Mouse (Mus musculus): ENCODE measurements around the gene Cdh16. TPM values are rescaled to one million over a fixed set of nuclear protein-coding genes. Genes with fewer than 3 reads are reported as not detected.

The Cdh16 gene
- polyA plus RNA-seq, 1 experiment from 2014 or later = 0.92 TPM

GRCm38 (mm10) chr8:104610185-104610766 lies 13.9 kb downstream of the Cdh16 start:
- H3K9me3 ChIP-seq = no peaks in the 10 kb centered on the region
- H3K27me3 ChIP-seq (replicated peaks) = no peaks in the 10 kb centered on the region
- H3K36me3 ChIP-seq = no peaks in the 10 kb centered on the region
- no peak overlapping the region for H3K9ac ChIP-seq
- no peak overlapping the region for H3K4me2 ChIP-seq
- no peak for ATAC-seq (ENCODE audit: insufficient read depth, low FRiP score, low read depth)
- 63% methylated on average over 12 of the region's 12 CpGs for WGBS
- no peak overlapping the region for H3K27ac ChIP-seq
- H3K4me1 ChIP-seq = peaks cover 20% of the 10 kb centered on the region; the same call in 1 of the 2 replicates
- H3K4me3 ChIP-seq (replicated peaks) = no peak overlapping the region

GRCm38 (mm10) chr8:104609222-104609621 lies 15.0 kb downstream of the Cdh16 start:
- Histone ChIP-seq H3K4me2 (no peak overlapping the region), H3K9me3 (no peaks in the 10 kb centered on the region), H3K4me1 (peaks cover 20% of the 10 kb centered on the region; the same call in 1 of the 2 replicates), H3K27me3 (replicated peaks) (no peaks in the 10 kb centered on the region), H3K36me3 (no peaks in the 10 kb centered on the region), H3K4me3 (replicated peaks) (no peak overlapping the region), H3K9ac (no peak overlapping the region), H3K27ac (no peak overlapping the region)
- 79% methylated on average over 8 of the region's 8 CpGs for WGBS
- ATAC-seq (ENCODE audit: insufficient read depth, low FRiP score, low read depth) = no peak

DNA sequence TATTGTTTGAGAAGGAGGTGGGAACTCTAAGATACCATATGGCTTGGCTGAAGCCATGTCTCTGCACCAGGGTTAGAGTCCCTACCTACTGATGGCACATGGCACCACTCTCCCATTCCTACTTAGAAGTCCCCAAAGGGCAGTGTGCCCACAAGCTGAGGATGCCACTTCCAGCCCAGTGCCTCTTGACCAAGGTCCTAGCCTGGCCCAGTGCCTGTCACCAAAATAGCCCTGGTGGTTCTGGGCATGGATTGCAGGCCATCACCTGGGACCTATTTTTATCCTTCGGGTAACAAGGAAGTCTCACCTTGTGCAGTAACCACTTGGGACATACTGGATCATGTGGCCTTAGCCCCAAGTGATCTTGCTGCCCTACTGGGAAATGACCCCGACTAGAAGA lies 16.3 kb downstream of the Cdh16 start:
- 86% methylated on average over 2 of the region's 2 CpGs for WGBS
- H3K4me1 ChIP-seq = peaks cover 20% of the 10 kb centered on the region; the same call in 1 of the 2 replicates
- H3K9ac ChIP-seq = no peak overlapping the region
- no peaks in the 10 kb centered on the region for H3K36me3 ChIP-seq
- H3K4me2 ChIP-seq = no peak overlapping the region
- no peak for ATAC-seq (ENCODE audit: insufficient read depth, low FRiP score, low read depth)
- no peaks in the 10 kb centered on the region for H3K27me3 ChIP-seq (replicated peaks)
- H3K27ac ChIP-seq = no peak overlapping the region
- no peaks in the 10 kb centered on the region for H3K9me3 ChIP-seq
- H3K4me3 ChIP-seq (replicated peaks) = no peak overlapping the region

DNA sequence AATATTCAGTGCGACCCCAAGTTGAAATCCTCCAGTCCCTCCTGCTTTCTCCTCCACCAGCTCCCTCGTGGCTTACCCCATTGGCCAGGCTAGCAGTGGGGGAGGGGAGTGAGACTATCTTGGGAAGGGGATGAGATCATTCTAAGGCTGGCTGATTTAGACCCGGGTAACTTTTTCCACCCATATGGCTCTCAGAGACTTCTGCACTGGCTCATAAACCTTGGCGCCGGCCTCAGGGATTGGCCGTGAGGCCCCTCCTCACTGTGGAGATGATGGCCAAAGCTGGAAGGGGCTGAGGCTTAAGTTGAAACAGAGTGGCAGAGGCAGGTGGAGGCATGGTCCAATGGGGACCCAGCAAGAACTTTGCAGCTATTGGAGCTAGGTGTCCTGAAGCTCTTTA lies 17.9 kb downstream of the Cdh16 start:
- Histone ChIP-seq H3K36me3 (no peaks in the 10 kb centered on the region), H3K4me1 (peaks cover 22% of the 10 kb centered on the region), H3K9ac (no peak overlapping the region), H3K27ac (no peak overlapping the region), H3K27me3 (replicated peaks) (no peaks in the 10 kb centered on the region), H3K4me3 (replicated peaks) (no peak overlapping the region), H3K9me3 (no peaks in the 10 kb centered on the region), H3K4me2 (no peak overlapping the region)
- 34% methylated on average over 6 of the region's 6 CpGs for WGBS
- no peak for ATAC-seq (ENCODE audit: insufficient read depth, low FRiP score, low read depth)

GRCm38 (mm10) chr8:104603245-104603593 lies 21.0 kb downstream of the Cdh16 start:
- Histone ChIP-seq H3K4me2 (no peak overlapping the region), H3K9ac (no peak overlapping the region), H3K9me3 (no peaks in the 10 kb centered on the region), H3K27me3 (replicated peaks) (no peaks in the 10 kb centered on the region), H3K27ac (no peak overlapping the region), H3K36me3 (no peaks in the 10 kb centered on the region), H3K4me3 (replicated peaks) (no peak overlapping the region), H3K4me1 (peaks cover 16% of the 10 kb centered on the region)
- ATAC-seq (ENCODE audit: insufficient read depth, low FRiP score, low read depth) = no peak
- WGBS = 72% methylated on average over 4 of the region's 4 CpGs

DNA sequence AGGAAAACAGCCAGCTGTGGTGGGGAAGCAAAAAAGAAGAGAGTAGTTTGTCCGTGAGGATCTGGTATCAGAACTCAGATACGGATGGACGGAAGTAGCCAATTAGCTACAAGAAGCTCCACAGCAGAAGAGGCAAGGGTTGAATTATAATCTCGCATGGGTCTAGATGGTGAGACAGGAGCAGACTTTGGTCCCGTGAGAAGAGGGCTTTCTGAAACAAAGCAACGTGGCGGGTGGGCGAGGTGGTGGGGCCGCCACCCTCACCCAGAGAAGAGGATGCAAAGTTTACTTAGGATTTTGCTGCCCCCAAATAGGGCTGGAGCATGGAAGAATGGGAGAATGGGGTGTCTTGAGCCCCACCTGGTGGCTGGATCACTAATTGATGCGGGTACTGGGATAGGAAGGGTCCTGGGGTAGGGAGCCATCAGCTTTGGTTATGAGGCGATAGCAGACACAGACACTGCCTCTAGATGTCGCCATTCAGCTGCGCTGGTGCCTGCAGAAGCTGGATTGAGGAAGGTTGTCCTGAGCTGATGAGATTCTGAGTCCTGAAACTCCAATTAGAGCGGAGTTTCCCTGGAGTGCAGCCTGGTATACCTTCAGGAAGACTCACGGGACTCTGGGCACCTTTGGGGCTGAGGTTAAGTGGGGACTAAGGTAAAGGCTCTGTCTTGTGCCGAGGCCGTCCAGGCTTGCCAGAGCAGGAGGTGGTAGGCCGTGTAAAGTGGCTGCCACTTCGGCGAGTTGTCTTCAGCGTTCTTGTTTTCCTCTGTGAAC lies 21.5 kb downstream of the Cdh16 start:
- H3K4me1 ChIP-seq = peaks cover 16% of the 10 kb centered on the region
- H3K4me2 ChIP-seq = peak overlapping the region; percentile 61
- no peak overlapping the region for H3K9ac ChIP-seq
- no peaks in the 10 kb centered on the region for H3K9me3 ChIP-seq
- H3K36me3 ChIP-seq = no peaks in the 10 kb centered on the region
- H3K4me3 ChIP-seq (replicated peaks) = peak overlapping the region; percentile 24
- no peak overlapping the region for H3K27ac ChIP-seq
- WGBS = 19% methylated on average over 21 of the region's 21 CpGs
- no peaks in the 10 kb centered on the region for H3K27me3 ChIP-seq (replicated peaks)
- ATAC-seq (ENCODE audit: insufficient read depth, low FRiP score, low read depth) = peak; percentile 89

- under 1% methylated on average over 12 of the region's 12 CpGs for WGBS
- Histone ChIP-seq H3K27ac (no peak overlapping the region), H3K27me3 (replicated peaks) (no peaks in the 10 kb centered on the region), H3K36me3 (no peaks in the 10 kb centered on the region), H3K9ac (no peak overlapping the region), H3K4me3 (replicated peaks) (peak overlapping the region; percentile 24; the same call in 1 of the 2 replicates), H3K4me2 (peak overlapping the region; percentile 61), H3K4me1 (peaks cover 16% of the 10 kb centered on the region), H3K9me3 (no peaks in the 10 kb centered on the region)
- peak; percentile 32; the same call in 1 of the 2 replicates for ATAC-seq (ENCODE audit: insufficient read depth, low FRiP score, low read depth)
Observed at GRCm38 (mm10) chr8:104601941-104602371, 22.2 kb downstream of the Cdh16 start.

GRCm38 (mm10) chr8:104601386-104601785 lies 22.8 kb downstream of the Cdh16 start:
- H3K4me1 ChIP-seq = peaks cover 14% of the 10 kb centered on the region
- WGBS = 27% methylated on average over 7 of the region's 7 CpGs
- H3K9ac ChIP-seq = no peak overlapping the region

GRCm38 (mm10) chr8:104598496-104598895 lies 25.7 kb downstream of the Cdh16 start:
- Histone ChIP-seq H3K27me3 (replicated peaks) (no peaks in the 10 kb centered on the region), H3K4me2 (no peak overlapping the region), H3K4me3 (replicated peaks) (no peak overlapping the region), H3K9me3 (no peaks in the 10 kb centered on the region), H3K27ac (no peak overlapping the region), H3K36me3 (peaks cover 12% of the 10 kb centered on the region), H3K4me1 (peaks cover 9% of the 10 kb centered on the region), H3K9ac (no peak overlapping the region)
- WGBS = 26% methylated on average over 6 of the region's 6 CpGs
- no peak for ATAC-seq (ENCODE audit: insufficient read depth, low FRiP score, low read depth)

More at GRCm38 (mm10) chr8:104601386-104601785, 22.8 kb downstream of the Cdh16 start:
- Histone ChIP-seq H3K4me2 (peak overlapping the region; percentile 61), H3K36me3 (no peaks in the 10 kb centered on the region), H3K27ac (no peak overlapping the region), H3K9me3 (no peaks in the 10 kb centered on the region), H3K27me3 (replicated peaks) (no peaks in the 10 kb centered on the region), H3K4me3 (replicated peaks) (no peak overlapping the region)
- ATAC-seq (ENCODE audit: insufficient read depth, low FRiP score, low read depth) = no peak

DNA sequence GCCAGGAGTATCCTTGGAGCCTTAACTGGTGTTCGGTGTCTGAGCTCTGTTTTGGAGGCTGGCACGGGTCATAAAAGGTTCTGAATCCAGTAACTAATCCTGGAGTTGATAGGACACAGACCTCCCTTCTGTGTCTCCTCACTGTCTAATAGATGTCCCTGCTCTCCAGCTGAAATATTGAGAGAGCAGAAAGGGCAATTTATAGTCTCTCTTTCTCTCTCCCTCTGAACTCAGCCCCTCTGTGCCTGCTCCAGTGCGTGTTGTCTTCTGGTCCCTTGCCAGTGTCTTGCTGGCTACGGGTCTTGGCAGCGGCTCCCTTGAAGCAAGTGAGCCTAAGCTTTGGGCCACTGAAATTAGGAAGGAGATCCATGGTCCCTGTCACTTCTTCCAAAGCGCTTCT lies 26.5 kb downstream of the Cdh16 start:
- H3K4me2 ChIP-seq = no peak overlapping the region
- WGBS = 58% methylated on average over 6 of the region's 6 CpGs
- ATAC-seq (ENCODE audit: insufficient read depth, low FRiP score, low read depth) = no peak
- H3K9ac ChIP-seq = no peak overlapping the region
- H3K27me3 ChIP-seq (replicated peaks) = no peaks in the 10 kb centered on the region
- no peaks in the 10 kb centered on the region for H3K9me3 ChIP-seq
- no peak overlapping the region for H3K4me3 ChIP-seq (replicated peaks)
- H3K4me1 ChIP-seq = peaks cover 10% of the 10 kb centered on the region
- H3K27ac ChIP-seq = no peak overlapping the region
- H3K36me3 ChIP-seq = peaks cover 12% of the 10 kb centered on the region

DNA sequence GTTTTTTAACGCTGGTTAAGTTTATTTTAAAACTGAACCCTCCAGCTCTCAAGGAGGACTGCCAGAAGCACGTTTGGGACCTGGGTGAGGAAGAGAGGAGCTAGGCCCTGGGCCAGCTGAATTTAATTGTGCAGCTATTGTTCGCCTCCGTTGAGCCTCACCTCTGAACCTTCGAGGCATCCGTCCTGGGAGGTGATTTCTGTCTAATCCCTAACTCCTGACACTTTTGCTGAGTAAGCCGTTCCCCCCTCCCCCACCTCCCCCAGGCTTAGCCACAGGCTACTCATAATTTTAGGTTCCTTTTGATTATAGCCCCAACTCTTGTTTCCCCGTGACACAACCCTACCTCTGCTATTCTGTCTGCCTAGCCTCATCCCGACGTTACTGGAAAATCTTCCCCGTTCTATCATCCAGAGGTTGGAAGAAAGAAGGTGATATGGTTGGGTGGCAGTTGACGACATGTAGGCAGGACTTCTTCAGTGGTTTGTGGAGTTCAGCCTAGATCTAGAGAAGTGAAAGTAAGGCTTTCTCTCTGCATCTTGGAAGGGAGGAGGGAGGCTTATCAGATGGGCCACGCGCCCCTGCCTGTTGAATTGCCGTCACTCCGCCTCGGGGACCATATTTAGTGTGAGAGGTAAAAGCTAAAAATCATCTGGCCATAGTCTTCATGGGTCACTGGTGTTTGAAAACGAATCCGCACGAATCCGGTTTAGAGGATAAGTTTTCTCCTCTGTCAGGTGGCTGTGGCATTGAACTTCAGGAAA lies 28.2 kb downstream of the Cdh16 start:
- Histone ChIP-seq H3K4me2 (no peak overlapping the region), H3K4me3 (replicated peaks) (no peak overlapping the region), H3K27ac (no peak overlapping the region), H3K36me3 (peaks cover 12% of the 10 kb centered on the region), H3K9ac (no peak overlapping the region), H3K9me3 (no peaks in the 10 kb centered on the region), H3K27me3 (replicated peaks) (no peaks in the 10 kb centered on the region), H3K4me1 (0 out of 2 replicates have a peak, but pooled peaks cover 10% of the 10 kb centered on the region)
- no peak for ATAC-seq (ENCODE audit: insufficient read depth, low FRiP score, low read depth)
- WGBS = 79% methylated on average over 21 of the region's 21 CpGs
